Mouse (Mus musculus) left cerebral cortex, postnatal 36 days (tissue): Measurements from ENCODE around the gene Nt5dc3. TPM values are rescaled to one million over a fixed set of nuclear protein-coding genes. Genes with fewer than 3 reads are reported as not detected.

ENCODE experiments used
- DNase-seq, 2 experiments: peaks; one replicate each; pipeline ENCODE4 v3.0.0; 2021 to 2022; ENCODE audit warnings: low spot score in 2 of 2, mixed read lengths in 1 of 2
- intact Hi-C: fragments of 180-260 bp; cut with DNase I; formaldehyde crosslinking; loops from one replicate; pipeline ENCODE4 v1.15.1; 2025
- total RNA-seq, 2 experiments: library from RNA; stranded (reverse); gene quantifications; 2 replicates each; pipeline ENCODE4 v1.2.3; 2021

Nt5dc3 gene
- total RNA-seq, 2 experiments from 2014 or later, result 79.4 to 82.5 TPM

DNA sequence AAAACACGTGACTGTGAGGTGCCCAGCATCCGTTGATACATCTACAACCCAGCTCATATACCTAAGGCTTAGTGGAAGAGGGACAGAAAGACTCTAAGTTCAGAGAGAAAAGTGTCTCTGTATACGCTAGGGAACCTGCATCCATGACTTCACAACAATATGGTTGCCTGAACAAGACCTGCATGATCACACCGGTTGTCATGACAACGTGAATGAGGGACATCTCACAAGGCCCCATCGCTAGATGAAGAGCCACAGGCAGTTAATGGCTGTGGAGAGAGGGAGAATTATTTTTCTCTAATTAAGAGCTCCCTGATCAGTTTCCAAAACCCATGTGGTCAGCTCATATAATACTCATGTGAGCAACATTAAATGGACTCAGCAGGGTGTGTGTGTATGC lies 73.4 kb downstream of the Nt5dc3 start:
- intact Hi-C loops, result no loop called here
- no peak for DNase-seq

DNA sequence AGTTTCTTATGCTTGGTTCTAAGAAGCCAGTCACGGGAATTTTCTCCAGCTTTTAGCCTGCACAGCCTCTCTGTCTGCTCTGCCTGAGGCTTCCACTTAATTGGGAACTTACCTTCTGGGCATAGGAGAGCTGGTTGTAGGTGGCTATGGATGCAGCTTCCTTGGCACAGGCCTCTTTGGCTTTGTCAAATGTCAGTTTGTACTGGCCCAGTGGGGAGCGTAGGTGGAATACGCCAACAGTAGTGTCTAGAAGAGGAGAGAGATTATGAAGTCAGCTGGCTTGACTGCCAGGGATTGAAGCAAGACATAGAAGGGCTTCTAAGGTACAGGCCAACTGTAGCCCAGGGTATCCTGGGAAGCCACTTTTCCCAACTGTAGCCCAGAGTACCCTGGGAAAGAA lies 74.6 kb downstream of the Nt5dc3 start:
- DNase-seq, result no peak
- intact Hi-C loops, result no loop called here

DNA sequence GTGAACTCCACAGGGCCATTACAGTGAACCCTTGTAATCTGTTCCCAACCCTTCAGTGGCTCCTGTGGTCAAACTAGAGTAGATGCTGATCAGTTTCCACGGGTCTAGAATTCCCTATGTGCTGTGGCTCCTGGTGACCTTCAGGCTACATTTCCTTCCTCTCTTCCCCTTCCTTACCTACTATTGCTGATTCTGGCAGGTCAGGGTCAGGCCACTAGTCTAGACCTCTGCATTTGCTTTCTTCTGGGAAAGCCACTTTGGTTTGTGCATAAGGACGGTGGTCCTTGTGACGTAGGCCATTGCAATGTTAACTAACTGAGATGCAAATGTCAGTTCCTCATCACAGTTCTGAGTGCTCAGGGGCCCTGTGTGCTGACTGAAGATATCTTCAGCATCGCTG lies 81.6 kb downstream of the Nt5dc3 start:
- intact Hi-C loops, result no loop called here
- DNase-seq, result no peak

DNA sequence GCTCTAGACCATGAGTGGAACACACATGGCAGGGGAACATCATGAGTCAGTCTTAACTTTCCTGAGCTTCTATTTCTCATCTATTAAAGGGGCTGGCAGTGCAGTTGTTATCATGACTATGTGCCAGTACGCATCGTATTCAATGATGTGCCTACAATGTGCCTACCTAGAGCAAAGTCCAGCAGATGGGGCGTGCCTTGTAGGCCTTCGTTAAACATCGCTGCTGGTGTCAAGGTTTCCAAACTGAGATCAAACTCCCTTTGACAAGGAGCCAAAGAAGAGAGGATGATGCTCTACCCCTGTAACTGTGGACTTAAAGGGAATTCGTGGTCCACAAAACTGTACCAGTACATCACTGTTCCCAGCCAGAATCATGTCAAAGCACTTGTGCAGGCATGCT lies 83.7 kb downstream of the Nt5dc3 start:
- intact Hi-C loops, result no loop called here
- no peak for DNase-seq

DNA sequence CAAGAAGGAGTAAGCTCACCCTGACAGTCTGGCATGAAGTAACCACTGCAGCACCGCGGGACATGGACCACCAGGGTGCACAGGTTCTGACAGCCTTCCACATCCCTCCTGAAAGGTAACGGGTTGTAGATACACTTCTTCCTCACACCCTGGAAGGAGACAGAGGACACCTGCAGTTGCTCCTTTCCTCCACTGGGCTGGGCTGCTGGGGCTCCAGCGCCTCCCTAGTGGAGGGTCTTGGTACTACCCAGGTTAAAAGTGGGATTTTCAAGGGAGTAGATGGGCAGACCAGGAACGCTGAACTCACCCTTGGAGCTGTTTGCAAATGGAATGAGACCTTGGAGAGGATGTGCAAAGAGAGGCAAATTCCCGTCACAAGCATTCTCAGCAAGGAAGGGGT lies 84.6 kb downstream of the Nt5dc3 start:
- DNase-seq, result no peak
- intact Hi-C loops, result no loop called here

DNA sequence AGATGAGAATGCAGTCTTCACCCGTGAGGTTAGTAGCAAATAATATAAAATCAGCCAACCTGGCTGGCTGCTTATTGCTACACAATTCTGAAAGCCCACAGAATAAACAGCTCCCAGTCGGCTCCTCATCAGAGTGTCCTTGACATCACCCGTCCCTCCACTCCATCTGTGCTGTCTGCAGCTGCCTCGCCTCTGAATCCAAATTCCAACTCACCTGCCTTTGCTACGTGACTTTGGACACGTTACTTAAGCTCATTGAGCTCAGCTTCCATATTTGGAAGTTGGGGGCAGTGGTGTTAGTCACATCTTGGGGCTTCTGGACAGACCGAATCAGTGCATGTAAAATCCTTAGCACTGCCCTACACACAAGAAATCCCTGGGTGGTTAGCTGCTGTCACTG lies 93.3 kb downstream of the Nt5dc3 start:
- no peak for DNase-seq
- intact Hi-C loops, result no loop called here

DNA sequence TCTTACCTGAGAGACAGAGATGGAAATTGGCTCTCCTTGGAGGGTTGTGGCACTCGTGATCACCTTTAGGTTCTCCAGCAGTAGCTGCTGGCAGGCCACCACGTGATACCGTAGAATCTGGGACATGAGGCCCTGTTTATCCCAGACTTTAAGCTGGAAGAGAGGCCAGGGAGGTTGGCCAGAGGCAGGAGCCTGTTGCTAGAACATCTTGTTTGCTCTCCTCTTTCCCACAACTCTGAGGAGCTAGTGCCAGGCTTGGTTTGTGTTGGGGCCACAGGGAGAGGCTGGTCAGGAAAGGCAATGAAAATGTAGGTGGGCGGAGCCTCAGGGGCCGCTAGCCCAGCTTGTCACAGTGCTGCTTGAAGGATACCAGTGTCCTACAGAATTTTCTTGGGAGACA lies 93.8 kb downstream of the Nt5dc3 start:
- intact Hi-C loops, result no loop called here
- no peak for DNase-seq

DNA sequence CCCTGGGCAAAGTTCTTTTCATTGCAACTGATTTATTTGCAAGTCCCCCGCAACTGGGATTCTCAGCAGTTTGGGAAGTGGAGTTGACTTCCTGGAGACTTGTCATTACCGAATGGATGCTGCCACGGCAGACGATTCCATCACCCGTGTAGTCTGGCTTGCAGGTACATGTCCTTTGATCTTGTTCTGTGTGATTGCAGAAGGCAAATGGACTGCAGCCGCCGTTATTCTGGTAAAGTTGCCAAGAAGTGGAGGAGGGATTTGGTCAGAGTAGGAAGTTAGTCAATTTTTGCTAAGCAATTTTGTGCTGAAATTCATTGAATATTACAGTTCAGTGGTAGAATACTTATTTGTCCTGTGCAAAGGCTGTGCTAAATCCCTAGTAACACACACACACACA lies 99.9 kb downstream of the Nt5dc3 start:
- intact Hi-C loops, result no loop called here

DNA sequence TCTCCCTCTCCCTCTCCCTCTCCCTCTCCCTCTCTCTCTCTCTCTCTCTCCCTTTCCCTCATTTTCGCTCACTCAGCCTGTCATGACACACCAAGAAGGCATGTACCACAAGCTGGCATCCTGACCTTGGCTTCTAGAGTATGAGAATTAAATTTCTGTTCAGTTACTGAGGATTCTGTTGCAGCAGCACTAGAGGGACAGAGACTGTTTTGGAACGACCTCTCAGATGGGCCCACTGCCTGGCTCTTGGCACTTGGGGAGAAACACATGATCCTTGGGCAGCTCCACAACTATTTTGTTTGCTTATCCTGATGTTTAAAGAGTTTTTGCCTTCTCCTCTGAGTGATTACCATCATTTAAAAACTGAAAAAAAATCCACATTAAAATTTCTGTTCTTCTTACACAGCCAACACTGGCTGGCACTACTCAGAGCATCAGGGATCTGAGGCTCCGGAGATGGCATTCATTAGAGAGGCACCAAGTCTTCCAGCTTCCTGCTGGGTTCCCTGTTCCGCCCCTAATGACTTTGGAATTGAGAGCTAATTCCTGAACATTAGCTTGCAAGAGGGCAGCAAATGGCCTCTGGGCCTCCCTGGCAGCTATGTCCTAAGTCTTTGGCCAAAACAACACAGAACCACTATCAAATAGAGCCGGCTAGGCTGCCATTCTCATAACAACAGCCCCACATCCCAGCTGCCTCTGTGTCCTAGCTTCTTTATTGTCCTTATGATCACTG lies 101.4 kb downstream of the Nt5dc3 start:
- no peak for DNase-seq
- intact Hi-C loops, result no loop called here

More for the DNA sequence above, 99.9 kb downstream of the Nt5dc3 start:
- DNase-seq, result no peak

DNA sequence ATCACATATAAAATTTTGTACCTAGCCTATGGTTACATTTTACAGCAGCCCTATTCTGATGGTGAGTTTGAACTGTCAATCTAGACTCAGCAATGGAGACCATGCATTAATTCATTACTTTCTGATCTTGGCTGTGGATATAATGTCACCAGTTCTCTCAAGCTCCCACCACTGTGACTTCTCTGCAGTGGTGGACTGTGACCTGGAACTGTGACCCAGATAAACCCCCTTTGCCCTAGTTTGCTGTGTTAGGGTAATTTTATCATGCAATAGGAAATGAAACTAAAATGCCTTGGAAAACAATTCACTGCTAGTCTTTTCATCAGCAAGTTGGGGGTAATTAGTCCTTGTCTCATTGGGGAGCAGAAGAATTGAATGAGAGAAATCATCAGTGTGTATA lies 102.6 kb downstream of the Nt5dc3 start:
- intact Hi-C loops, result no loop called here
- DNase-seq, result no peak

DNA sequence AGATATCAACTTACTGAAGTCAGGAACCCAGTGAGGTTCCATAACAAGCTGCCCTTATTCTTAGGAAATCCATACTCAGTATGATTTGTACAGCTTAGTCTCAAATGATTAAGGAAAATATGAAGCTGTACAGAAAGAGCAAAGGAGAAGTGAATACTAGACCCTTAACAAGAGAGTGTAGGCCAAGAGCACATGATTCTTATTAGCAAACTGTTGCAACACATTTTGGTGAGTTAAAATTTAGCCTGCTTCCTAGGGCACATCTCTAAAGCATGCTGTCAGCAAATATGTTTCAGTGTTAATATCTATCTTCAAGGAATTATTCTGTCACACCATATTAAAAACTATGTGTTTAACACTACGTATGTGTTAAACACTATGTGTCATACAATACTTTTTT lies 107.6 kb downstream of the Nt5dc3 start:
- no peak for DNase-seq
- intact Hi-C loops, result no loop called here

Other genes with a start within 250 kb of the Nt5dc3 start
- gene Hsp90b1, start 73.5 kb upstream of the Nt5dc3 start, total RNA-seq, result 100 to 1,000 TPM; 290 to 352 TPM
- 1 to 10 TPM; 1.3 to 1.7 TPM for gene Ttc41, start 73.2 kb upstream of the Nt5dc3 start, total RNA-seq
- gene Gm49358, start 15.0 kb upstream of the Nt5dc3 start, total RNA-seq, result 10 to 100 TPM; 19.2 to 24.9 TPM
- under 1 TPM; 0.32 to 0.54 TPM for gene Stab2, start 229.0 kb downstream of the Nt5dc3 start, total RNA-seq